Mouse (Mus musculus) hindlimb bud, embryonic 11.5 days (tissue): ENCODE measurements around the gene Ccdc92b.

Experiments
- DNase-seq: peaks from one replicate; pipeline ENCODE4 v3.0.0-alpha.2; 2012; ENCODE audit warnings: low read depth, low spot score; ENCODE audit errors: extremely low spot score

The Ccdc92b gene

GRCm38 (mm10) chr11:74674713-74675112 lies 55.3 kb downstream of the Ccdc92b start:
- DNase-seq: no peak

GRCm38 (mm10) chr11:74675156-74675555 lies 55.8 kb downstream of the Ccdc92b start:
- no peak for DNase-seq
